Mouse (Mus musculus) liver, embryonic 14.5 days (tissue): Measurements from ENCODE around the gene Mcl1. TPM values are rescaled to one million over a fixed set of nuclear protein-coding genes. Genes with fewer than 3 reads are reported as not detected.

Experiments used
- ATAC-seq: fragments of 200-750 bp; cut with Nextera tagmentation; 2 replicates; pipeline ENCODE4 v1.8.0; 2017; ENCODE audit warnings: moderate number of reproducible peaks, mild to moderate bottlenecking, moderate library complexity; ENCODE audit not compliant: insufficient read depth
- DNase-seq, 3 experiments: peaks; one replicate each; pipeline ENCODE4 v3.0.0-alpha.2; 2012 to 2013; ENCODE audit warnings: low read depth in 3 of 3, low spot score in 3 of 3
- H3K27ac ChIP-seq: fragments of 300-500 bp; sonication (generic); 2 replicates; pipeline ENCODE4 v1.5.1; 2014; ENCODE audit warnings: moderate library complexity, mild to moderate bottlenecking, control low read depth, inconsistent platforms
- H3K27me3 ChIP-seq: fragments of 300-500 bp; sonication (generic); 2 replicates; pipeline ENCODE4 v1.6.1; 2014; ENCODE audit warnings: mild to moderate bottlenecking, low read length, moderate library complexity; ENCODE audit not compliant: control insufficient read depth, insufficient read depth
- H3K36me3 ChIP-seq: fragments of 300-500 bp; sonication (generic); replicated peaks from 2 replicates; pipeline ENCODE4 v1.6.1; 2014; ENCODE audit warnings: low read depth; ENCODE audit not compliant: control insufficient read depth, insufficient read depth
- H3K4me1 ChIP-seq, 2 experiments: fragments of 200-500 bp in 1 of 2; fragments of 300-500 bp in 1 of 2; sonication (generic) in 1 of 2; replicated peaks; 2 replicates each; pipeline ENCODE4 v1.6.1; 2012 to 2014; ENCODE audit warnings: antibody characterized with exemption in 1 of 2, inconsistent platforms in 1 of 2, low read length in 1 of 2; ENCODE audit not compliant: control insufficient read depth in 2 of 2, insufficient read depth in 2 of 2
- H3K4me2 ChIP-seq: fragments of 300-500 bp; sonication (generic); 2 replicates; pipeline ENCODE4 v1.6.1; 2014; ENCODE audit warnings: low read depth, mild to moderate bottlenecking, control low read depth, moderate library complexity
- H3K4me3 ChIP-seq, 2 experiments: fragments of 200-500 bp in 1 of 2; fragments of 300-500 bp in 1 of 2; sonication (generic) in 1 of 2; 2 replicates each; pipeline ENCODE4 v1.5.1; 2012 to 2014; ENCODE audit warnings: low read depth in 2 of 2, low read length in 2 of 2, mild to moderate bottlenecking in 2 of 2, control low read depth in 1 of 2, inconsistent platforms in 1 of 2, moderate library complexity in 1 of 2; ENCODE audit not compliant: insufficient read depth in 1 of 2
- H3K9ac ChIP-seq: fragments of 300-500 bp; sonication (generic); replicated peaks from 2 replicates; pipeline ENCODE4 v1.6.1; 2014; ENCODE audit warnings: mild to moderate bottlenecking, control low read depth, moderate library complexity
- H3K9me3 ChIP-seq: fragments of 300-500 bp; sonication (generic); 2 replicates; pipeline ENCODE4 v1.6.1; 2016; ENCODE audit warnings: low read length, mixed read lengths; ENCODE audit not compliant: control insufficient read depth
- CTCF ChIP-seq: IDR thresholded peaks from 2 replicates; pipeline ENCODE4 v1.5.1; 2016; ENCODE audit warnings: antibody characterized with exemption, low read depth, control low read depth
- EP300 ChIP-seq: IDR thresholded peaks from 2 replicates; pipeline ENCODE4 v1.6.1; 2016; ENCODE audit warnings: antibody characterized with exemption, low read depth
- WGBS: fragments of 180-500 bp; shearing (Covaris S2); extraction: QIAGEN DNeasy Blood & Tissue Kit; methylation state at CpG from one replicate; pipeline ENCODE4 v1.1.7; 2014; ENCODE audit not compliant: insufficient replicate concordance; 5-methylcytosine and 5-hydroxymethylcytosine counted together
- polyA plus RNA-seq, 2 experiments: library from polyadenylated mRNA; depleted of rRNA in 1 of 2; stranded (reverse) in 1 of 2; unstranded in 1 of 2; fragments of >200 nt; fragmentation: Nextera tagmentation in 1 of 2; extraction: Ambion mirVana in 1 of 2; gene quantifications; 2 replicates each; pipeline versions ENCODE4 v1.2.1 to v1.2.3; 2012 to 2014

Mcl1 gene
- polyA plus RNA-seq, 2 experiments = 34.6 to 39.2 TPM

GRCm38 (mm10) chr3:95674236-95674635 lies 15.6 kb downstream of the Mcl1 start:
- no peaks in the 10 kb centered on the region for H3K9me3 ChIP-seq
- H3K4me3 ChIP-seq = peak overlapping the region; percentile 42 to 49
- peak overlapping the region; percentile 73 for H3K4me2 ChIP-seq
- peak overlapping the region; percentile 99 for H3K27ac ChIP-seq
- peaks cover 7% of the 10 kb centered on the region; the same call in 1 of the 2 replicates for H3K36me3 ChIP-seq
- peaks cover 41 to 53% of the 10 kb centered on the region in 2 experiments for H3K4me1 ChIP-seq
- ATAC-seq (peak; percentile 92), DNase-seq (peak; percentile 94 to 96 (median 95))
- H3K9ac ChIP-seq = peak overlapping the region; percentile 94
- TF ChIP-seq EP300 (peak; percentile 70), CTCF (no peak)
- H3K27me3 ChIP-seq = no peaks in the 10 kb centered on the region
- 0% methylated on average over 2 of the region's 2 CpGs for WGBS

GRCm38 (mm10) chr3:95674812-95675211 lies 16.2 kb downstream of the Mcl1 start:
- H3K36me3 ChIP-seq = 0 out of 2 replicates have a peak, but pooled peaks cover 3% of the 10 kb centered on the region
- H3K4me1 ChIP-seq = peaks cover 41 to 53% of the 10 kb centered on the region in 2 experiments
- peak overlapping the region; percentile 13 to 41; a peak in 3 of 4 replicates for H3K4me3 ChIP-seq
- DNase-seq (peak in 2 of 3 experiments; percentile 66 to 69), ATAC-seq (peak; percentile 62)
- peak overlapping the region; percentile 94 for H3K9ac ChIP-seq
- H3K4me2 ChIP-seq = peak overlapping the region; percentile 73
- WGBS = 7% methylated on average over 6 of the region's 6 CpGs
- no peaks in the 10 kb centered on the region for H3K27me3 ChIP-seq
- peak overlapping the region; percentile 99 for H3K27ac ChIP-seq
- TF ChIP-seq EP300 = no peak
- no peak for TF ChIP-seq CTCF
- no peaks in the 10 kb centered on the region for H3K9me3 ChIP-seq

- TF ChIP-seq CTCF = peak; percentile 96
- no peak for TF ChIP-seq EP300
- peak overlapping the region; percentile 99 for H3K27ac ChIP-seq
- peak overlapping the region in 1 of 2 experiments; percentile 41; a peak in 2 of 4 replicates for H3K4me3 ChIP-seq
- peak; percentile 72 to 78 (median 75) for DNase-seq
- peak overlapping the region; percentile 73 for H3K4me2 ChIP-seq
- no peaks in the 10 kb centered on the region for H3K27me3 ChIP-seq
- H3K9ac ChIP-seq = peak overlapping the region; percentile 94
- H3K4me1 ChIP-seq = peaks cover 41 to 53% of the 10 kb centered on the region in 2 experiments
- ATAC-seq = peak; percentile 29
- 20% methylated on average over 8 of the region's 8 CpGs for WGBS
- no peaks in the 10 kb centered on the region for H3K9me3 ChIP-seq
- 0 out of 2 replicates have a peak, but pooled peaks cover 3% of the 10 kb centered on the region for H3K36me3 ChIP-seq
Measured at GRCm38 (mm10) chr3:95675301-95676092, 16.9 kb downstream of the Mcl1 start.

- H3K27me3 ChIP-seq = no peaks in the 10 kb centered on the region; the same call in 1 of the 2 replicates
- H3K27ac ChIP-seq = 0 out of 2 replicates have a peak overlapping the region, but pooled peaks have one; percentile 40
- no peaks in the 10 kb centered on the region for H3K36me3 ChIP-seq
- H3K9ac ChIP-seq = no peak overlapping the region
- H3K4me2 ChIP-seq = no peak overlapping the region
- peaks cover 41 to 45% of the 10 kb centered on the region in 2 experiments for H3K4me1 ChIP-seq
- peak; percentile 98 for TF ChIP-seq CTCF
- TF ChIP-seq EP300 = no peak
- no peak for ATAC-seq
- no peak for DNase-seq
- no peaks in the 10 kb centered on the region for H3K9me3 ChIP-seq
- 38% methylated on average over 15 of the region's 15 CpGs for WGBS
- H3K4me3 ChIP-seq = no peak overlapping the region
Measured at GRCm38 (mm10) chr3:95676745-95677419, 18.3 kb downstream of the Mcl1 start.
